Mouse (Mus musculus) heart, postnatal 14 days (tissue): ENCODE measurements around the gene Gm11985. TPM values are rescaled to one million over a fixed set of nuclear protein-coding genes. Genes with fewer than 3 reads are reported as not detected.

Experiments
- DNase-seq, 2 experiments: peaks; one replicate each; pipeline ENCODE4 v3.0.0; 2021 to 2022
- intact Hi-C: fragments of 180-260 bp; cut with DNase I; formaldehyde crosslinking; loops from one replicate; pipeline ENCODE4 v1.15.1; 2025
- total RNA-seq, 2 experiments: library from RNA; stranded (reverse); gene quantifications; 2 replicates each; pipeline ENCODE4 v1.2.3; 2021

Gene Gm11985
- total RNA-seq, 2 experiments from 2014 or later: not detected

DNA sequence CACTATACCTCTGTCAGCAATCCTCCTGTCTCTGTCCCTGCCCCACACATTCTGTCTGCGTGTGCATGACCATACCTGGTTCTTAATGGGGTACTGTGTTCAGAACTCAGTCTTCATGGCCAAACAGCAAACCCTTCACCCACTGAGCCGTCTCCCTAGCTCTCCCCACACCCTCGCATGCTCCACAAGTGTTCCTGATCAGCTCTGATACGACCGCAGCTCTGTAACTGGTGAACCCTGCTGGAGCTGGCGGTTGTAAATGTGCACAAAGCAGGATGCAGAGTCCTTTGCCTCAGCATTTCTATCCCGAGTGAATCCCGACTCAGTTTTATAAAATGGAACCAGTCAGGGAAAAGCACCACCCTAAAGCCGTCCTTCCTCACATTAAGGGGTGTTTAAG is 15.5 kb upstream of the Gm11985 start:
- intact Hi-C loops: no loop called here

DNA sequence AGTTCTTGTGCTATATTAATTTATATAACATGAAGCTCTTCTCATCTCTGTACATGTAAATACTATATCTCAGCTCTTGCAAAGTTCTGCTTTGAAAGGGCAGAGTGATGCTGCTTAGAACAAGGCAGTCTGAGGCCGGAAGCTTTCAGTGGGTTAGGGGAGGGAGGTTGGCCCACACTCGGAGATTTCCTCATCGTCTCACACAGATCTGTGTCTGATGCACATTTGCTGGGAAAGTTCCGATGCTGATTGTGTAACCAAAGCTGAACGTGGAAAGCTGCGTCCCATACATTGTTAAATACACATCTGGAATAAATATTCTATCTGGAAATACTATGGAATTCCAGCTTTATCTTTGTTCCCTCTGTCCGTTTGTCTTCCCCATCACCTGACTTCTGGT is 13.8 kb upstream of the Gm11985 start:
- no peak for DNase-seq
- intact Hi-C loops: no loop called here

More for the DNA sequence above, 15.5 kb upstream of the Gm11985 start:
- DNase-seq: no peak

DNA sequence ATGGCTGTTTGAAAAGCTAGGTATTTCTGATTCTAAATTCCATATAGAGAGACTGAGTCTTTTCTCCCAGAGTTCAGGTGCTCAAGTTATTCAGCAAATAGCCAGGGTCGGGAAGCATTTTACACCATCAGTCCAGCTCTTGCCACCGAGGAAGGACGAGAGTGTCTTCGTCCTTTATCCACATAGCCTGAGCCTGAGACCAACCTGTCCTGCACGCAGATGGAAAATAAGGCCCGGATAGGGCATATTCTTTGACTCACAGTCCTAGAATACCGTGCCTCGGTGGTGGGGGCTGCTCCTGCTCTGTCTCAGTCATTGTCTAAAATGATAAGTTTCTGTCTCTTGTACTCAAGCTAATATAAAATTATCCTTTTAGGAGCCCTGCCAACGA is 12.0 kb upstream of the Gm11985 start:
- intact Hi-C loops: no loop called here
- DNase-seq: no peak

DNA sequence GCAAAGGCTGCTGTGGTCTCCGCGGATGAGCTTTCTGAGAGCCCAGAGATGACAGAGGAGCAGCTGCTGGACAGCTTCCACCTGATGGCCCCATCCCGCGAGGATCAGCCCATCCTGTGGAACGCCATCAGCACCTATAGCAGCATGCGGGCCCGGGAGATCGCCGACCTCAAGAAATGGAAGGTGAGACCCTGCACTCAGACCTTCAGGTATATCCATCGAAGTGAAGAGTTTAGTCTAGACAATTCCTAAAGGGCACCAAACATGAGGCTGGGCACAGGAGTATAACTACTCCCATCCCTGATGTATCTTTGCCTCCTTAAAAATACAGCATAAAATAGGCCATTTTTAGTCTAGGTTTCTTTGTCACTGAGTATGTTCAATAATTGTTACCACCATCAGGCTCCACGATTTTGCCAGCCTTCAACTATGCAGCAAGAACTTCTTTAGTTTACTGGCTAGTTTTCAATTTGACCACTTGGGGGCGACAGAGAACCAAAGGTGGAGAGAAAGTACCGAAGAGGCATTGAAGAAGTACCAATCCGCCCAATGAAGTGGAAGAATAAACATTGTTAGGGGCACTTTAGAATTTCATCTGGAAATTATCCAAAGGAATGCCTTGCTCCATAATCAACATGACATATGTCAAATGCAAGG is 11.5 kb upstream of the Gm11985 start:
- peak; percentile 47 to 72 for DNase-seq

DNA sequence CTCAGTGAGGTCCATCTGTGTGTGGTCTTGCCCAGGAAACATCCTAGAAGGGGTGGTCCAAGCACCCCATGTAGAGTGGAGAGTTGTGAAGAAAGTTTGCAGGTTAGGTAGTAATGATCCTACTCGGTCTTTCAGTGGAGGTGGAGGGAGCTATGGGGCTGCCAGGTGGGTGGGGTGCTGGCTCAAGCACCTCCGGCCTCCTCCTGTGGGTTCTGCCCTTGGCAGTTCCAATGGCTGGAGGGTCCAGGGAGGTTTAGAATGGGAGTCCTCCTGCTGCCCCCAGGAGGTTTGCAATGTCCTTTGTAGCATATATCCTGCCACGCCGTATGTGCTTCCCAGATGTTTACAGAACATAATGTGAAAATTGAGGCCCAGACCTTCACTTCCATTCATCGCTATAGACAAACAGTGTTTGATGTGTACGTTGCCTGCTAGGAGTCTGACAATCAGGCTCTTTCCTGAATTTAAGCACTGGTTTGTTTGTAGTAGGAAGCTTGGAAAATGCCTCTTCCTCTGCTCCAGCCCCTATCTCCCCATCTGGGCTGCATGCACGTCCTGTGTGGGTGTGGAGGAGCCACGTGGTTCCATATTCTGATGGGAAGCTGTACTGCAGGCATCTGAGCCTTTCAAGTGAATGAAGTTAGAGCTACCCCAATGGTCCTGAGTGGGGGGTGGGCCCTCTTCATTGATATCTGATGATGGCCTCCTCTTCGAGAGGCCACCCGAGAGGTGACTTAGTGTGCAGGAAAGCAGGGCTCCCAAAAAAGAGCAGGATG is 10.3 kb upstream of the Gm11985 start:
- no peak for DNase-seq
- intact Hi-C loops: no loop called here

More for the DNA sequence above, 11.5 kb upstream of the Gm11985 start:
- intact Hi-C loops: no loop called here

DNA sequence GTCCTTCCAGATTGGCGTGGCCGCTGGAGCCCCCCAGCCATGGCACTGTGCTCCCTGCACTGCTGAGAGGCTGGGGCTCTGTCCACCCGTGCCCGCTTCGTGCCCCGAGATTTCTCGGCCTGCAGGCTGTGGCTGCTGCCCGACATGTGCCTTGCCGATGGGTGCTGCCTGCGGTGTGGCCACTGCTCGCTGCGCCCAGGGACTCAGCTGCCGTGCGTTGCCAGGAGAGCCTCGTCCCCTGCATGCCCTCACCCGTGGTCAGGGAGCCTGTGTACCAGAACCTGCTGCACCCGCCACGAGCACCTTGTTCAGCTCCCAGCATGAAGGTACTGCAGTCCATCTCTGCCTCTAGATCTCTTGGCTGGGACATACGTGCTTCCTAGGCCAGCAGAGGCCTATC is 9.6 kb upstream of the Gm11985 start:
- no peak for DNase-seq

DNA sequence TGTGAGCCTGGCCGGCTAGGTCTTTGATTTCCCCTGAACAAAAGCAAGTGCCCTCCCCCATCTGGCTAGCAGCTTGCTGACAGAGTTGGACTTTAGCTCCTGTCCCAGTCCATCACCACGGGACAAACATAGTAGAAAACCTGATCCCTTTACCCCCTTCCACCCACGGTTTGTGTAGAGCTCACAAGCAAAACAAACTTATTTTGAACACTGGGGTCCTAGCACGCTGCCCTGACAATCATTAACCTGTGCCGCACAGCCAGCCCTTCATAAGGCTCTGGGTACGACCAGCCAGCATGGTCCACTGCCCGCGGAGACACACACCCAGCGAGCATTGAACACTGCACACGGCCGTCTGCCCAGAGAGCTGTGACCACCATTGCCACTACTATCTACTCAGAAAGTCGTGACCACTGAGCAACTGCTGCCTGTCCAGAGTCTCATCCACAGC is 9.1 kb upstream of the Gm11985 start, which contains the start of gene Igfbp1:
Gene Igfbp1 (plus strand): TSS at position 292 of the 451 bp plus-strand sequence.
- no peak for DNase-seq
- intact Hi-C loops: no loop called here

More for the DNA sequence above, 9.6 kb upstream of the Gm11985 start:
- intact Hi-C loops: no loop called here

DNA sequence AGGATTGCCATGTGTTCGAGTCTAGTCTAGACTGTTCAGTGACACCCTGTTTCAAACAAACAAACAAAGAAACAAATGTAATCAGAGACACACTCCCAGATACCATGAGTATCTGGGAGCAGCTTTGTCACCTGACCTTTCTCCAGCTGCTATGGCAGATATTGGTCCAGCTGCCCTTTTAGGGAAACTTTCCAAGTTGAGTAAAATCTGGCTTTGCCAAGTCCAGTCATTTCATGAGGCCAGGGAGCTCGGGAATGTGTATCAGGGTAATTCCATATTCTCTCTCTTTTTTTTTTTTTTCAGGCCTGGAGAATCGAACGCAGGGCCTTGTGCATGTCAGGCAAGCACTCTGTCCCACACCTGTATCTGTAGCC is 6.9 kb upstream of the Gm11985 start:
- intact Hi-C loops: no loop called here
- no peak for DNase-seq

DNA sequence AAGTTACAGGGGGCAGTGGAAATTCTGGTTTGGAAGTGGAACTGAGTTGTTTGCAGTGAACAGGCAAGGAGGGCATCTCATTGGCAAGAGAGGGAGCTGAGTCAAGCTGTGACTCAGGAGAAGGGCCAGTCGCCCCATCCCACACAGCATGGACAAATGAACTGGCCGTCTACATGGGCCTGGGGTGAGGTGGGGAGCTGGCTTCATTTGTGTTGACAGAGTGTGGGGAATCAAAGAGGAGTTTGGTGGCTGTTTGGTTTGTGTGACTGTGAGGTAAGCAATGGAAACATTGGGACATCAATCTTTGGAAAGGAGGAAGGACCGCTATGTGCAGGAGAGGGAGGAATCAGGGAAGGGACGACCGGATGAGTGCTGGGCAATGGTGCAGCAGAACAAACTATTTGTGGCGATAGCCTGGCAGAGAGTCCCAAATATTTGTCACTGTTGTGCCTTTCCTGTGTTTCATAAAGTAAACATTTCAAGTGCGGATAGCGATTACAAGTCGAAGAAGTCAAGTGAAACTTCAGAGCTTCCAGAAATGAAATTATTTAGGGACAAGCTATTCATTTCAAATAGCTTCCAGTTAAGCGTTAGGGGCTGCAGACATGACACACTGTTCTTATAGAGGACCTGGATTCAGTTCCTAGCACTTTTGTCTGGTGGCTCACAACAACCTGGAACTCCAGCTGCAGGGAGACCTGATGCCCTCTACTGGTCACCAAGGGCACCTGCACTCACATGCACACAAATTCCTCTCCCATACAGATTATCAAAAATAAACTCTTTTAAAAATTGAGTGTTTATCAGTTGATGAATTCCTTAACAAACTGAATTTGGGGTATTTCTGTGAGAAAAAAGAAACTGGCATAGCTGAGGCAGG is 6.3 kb upstream of the Gm11985 start:
- intact Hi-C loops: no loop called here
- DNase-seq: no peak

DNA sequence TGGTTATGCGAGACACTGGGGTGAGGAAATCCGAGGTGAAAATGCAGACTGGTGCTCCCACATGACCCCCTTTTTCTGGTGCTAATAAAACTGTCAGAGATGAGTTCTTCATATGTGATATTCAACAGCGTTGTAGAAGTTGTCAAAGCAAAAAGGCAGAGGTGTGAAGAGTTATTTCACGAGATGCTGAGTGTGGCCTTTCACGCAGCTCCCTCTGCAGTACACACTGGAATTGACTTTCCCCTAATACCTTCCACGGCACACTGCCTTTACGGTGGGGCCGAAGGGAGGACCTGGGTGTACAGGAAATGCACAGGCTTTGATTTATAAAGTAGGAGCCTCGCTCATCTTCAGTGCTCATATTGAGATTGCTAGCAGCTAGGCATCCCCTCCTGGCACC is 4.8 kb upstream of the Gm11985 start:
- intact Hi-C loops: no loop called here
- DNase-seq: no peak

DNA sequence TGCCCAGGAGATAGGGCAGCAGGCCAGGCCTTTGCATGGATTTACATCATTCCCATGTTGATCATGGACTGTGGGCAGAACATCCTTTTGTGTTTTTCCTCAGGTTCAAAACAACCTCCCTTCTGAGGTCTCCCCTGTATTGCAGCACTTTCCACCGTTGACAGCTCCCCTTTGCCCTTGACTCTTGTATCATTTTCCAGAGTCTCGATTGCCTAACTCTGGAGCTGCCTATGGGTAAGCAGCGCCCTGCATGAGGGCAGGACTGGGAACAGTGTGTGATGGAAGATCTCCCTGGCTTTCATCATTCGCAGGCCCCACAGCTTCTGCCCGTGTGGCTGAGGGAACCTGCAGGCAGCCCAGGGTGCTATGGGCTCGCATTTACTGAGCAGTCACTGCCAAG is 4.3 kb upstream of the Gm11985 start:
- intact Hi-C loops: no loop called here
- no peak for DNase-seq

DNA sequence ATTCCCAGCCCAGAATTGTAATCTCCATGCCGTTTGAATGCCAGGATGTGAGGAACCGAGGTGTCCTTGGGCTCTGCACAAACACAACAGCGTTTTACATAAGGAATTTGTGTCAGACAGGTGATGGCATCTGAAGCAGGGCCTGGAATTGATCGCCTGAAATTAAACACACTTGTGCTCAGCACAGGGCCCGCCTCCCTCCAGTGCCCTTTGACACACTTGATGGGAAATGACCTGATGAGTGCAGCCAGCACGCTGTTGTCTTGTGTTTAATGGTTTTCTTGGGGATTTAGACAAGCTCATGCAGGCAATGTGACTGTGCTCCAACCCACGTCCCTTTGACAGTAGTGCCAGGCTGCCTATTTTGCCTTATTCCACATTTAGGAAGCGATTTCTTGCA is 897 bp downstream of the Gm11985 start:
- no peak for DNase-seq
- intact Hi-C loops: no loop called here

DNA sequence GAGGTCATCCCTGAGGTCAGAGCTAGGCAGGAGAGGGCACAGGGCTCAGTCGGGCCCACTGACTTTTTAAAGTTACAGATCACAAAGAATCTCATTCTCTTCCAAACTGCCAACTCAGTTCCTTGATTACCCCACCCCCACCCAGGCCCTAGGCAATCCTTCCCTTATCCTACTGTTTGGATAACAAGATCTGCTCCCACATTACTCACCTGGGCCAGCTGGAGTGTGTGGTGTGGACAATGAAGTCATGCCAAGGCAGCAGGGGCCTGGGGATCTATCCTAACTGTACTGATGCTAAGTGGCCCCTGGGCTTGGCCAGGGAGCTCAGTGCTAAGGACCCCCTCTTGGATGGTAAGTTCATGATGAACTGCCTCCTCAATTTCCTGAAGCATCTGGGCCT is 3.9 kb downstream of the Gm11985 start:
- intact Hi-C loops: no loop called here
- DNase-seq: no peak

DNA sequence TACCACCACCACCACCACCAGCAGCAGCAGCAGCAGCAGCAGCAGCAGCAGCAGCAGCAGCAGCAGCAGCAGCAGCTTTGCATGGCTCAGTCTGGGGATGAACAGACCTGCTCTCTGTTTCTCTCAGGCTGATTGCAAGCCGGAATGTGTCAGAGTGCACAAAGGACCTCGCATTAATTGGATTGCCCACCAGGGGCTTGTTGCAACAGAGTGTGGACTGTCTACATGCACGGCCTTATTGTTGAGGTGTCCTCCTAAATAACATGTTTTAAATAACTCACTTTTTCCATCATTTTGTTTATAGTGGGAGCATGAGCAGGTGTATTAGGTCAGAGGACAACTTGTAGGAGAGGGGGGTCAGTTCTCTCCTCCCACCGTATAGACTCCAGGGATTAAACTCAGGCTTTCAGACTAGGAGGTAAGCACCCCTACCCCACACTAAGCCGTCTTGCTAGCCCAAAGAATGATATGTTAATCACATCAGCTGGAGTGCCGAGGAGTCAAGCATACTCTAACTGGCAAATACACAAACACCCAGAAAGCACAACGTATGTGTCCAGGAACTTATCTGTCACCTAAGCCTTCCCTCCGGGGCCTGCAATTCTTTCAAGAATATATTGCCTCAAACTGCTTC is 5.8 kb downstream of the Gm11985 start:
- no peak for DNase-seq
- intact Hi-C loops: no loop called here

DNA sequence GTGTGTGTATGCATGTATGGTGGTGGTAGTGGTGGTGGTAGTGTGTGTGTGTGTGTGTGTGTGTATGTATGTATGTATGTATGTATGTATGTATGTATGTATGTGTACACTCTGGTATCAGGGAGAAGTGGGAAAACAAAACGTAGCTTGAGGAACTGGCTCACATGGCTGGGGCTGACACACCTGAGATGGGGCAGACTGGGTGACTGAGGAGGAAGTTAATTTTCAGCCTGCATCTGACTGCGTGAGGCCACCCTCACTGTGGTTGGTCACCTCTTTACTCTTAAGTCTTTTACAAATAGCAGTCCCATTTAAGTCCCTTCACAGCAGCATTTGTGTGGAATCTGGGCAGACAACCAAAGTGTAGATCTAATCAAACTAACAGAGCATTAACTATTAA is 9.1 kb downstream of the Gm11985 start:
- no peak for DNase-seq
- intact Hi-C loops: no loop called here

DNA sequence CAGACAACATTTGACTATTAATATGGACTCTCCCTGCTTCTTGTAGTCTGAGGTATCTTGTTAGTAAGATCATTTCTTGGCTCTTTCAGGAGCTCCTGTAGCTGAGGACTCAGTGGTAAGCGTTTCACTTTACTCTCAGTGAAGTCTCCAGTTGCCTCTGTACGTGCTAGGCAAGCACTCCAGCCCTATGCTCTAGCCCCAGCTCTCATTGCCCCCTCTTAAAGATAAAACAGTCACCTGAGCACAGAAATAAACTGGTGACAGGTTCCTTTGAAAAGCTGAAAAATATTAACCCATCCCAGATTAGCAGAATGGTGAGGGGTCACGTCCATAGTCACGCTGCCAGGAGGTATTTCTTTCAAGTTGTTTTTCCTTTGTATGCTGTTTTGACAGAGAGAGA is 9.6 kb downstream of the Gm11985 start:
- intact Hi-C loops: no loop called here

DNA sequence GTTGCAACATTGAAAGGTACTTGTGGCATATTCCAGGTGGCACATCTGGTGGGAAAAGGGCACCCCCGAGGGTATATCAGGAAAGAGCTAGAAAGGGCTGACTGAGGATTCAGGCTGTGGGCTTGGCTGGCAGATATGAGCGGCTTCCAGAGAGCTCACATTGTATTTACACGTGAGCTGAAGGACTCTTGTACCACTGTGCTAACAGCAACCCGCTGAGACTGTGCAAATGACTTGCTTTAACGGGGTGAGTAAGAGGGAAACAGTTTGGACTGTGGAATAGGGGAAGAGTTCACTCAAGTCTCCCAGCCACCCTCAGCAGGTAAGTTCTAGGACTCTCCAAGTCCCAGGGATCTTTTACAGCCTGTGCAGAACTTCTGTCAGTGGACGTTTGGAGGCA is 14.7 kb downstream of the Gm11985 start:
- no peak for DNase-seq
- intact Hi-C loops: no loop called here

More for the DNA sequence above, 9.6 kb downstream of the Gm11985 start:
- DNase-seq: no peak

DNA sequence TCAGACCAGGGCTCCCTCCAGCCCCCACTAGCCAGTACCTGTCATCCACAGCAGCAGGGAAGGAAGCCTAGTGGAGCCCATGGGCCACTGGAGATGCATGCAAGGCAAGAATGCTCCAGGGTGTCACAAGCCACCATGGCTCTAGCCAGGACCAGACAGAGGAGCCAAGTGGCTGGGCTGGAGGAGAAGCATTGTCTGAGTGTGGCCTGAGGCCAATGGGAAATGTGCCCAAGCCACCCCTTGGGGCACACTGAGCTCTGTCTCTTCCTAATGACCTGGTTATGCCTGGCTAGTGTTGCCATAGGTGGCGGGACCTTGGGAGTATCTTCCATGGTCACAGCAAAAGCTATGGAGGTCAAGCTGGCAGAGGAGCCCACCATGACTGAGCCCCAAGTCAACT is 18.7 kb downstream of the Gm11985 start:
- no peak for DNase-seq
- intact Hi-C loops: no loop called here

DNA sequence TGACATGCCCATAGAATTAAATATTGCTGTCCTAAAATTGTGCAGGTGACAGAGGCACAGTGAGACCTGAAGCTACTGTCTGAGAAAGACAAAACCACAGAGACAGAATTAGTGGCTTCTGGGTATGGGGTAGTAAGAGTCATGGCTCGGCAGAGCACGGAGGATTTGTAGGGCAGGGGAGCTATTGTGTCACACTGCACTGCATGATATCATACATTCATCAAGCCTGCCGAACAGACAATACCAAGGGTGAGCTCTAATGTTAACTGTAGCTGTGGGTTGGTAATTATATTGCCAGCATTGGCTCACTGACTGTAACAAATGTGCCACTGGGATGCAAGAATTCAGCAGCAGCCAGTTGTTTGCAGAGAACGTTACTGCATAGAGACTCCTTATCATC is 24.0 kb downstream of the Gm11985 start:
- no peak for DNase-seq
- intact Hi-C loops: no loop called here

DNA sequence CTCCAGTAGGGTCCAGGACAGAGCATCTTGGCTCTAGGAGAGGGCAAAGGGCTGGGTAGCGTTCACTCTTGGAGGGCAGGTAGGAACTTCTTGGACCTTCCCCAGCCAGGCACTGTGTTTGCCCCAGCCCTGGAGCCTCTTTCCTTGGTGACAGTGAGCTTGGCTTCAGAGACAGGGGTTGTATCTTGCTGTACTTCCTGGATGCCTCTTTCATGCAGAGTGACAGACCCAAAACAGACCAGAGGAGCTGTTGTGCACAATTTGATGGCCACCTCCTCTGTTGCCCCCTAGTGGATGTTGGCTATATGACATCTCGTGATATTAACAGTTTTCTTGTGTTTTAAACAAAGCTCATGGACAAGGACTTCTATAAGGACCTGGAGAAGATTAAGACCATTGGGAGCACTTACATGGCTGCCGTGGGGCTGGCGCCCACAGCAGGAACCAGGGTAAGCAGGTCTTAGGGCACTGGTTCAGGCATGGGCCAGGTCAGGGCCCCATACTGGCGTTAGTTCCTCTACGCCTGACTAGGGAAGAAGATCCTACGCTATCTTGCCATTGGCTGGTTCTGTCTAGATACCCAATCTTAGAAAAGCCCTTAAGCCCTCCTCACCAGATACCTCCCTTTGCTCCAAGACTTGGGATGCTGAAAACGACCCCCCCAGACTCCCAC is 26.7 kb downstream of the Gm11985 start:
- intact Hi-C loops: no loop called here
- peak in 1 of 2 experiments; percentile 34 for DNase-seq
